Mouse (Mus musculus) telencephalon, adult 2 months (tissue): ENCODE measurements around the gene Borcs5.

Experiments
- DNase-seq: peaks from one replicate; pipeline ENCODE4 v3.0.0-alpha.2; 2011; ENCODE audit warnings: low read depth, low spot score

The Borcs5 gene

DNA sequence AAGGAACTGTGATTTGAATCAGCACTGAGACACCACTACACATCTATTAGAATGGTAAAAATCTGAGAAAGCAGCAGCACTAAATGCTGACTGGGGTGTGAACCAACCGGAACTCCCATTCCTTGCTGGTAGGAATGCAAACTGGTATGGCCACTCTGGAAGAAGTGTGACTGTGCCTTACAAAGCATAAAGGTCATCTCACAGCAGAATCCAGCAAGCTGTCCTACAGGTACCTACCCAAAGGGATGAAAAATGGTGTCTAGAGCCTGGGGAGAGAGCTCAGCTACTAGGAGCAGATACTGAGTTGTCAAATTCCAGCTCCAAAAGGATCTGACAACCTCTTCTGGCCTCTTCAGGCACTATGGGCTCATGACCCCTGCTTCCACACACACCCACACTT, 12.7 kb upstream of the Borcs5 start:
- DNase-seq = no peak

DNA sequence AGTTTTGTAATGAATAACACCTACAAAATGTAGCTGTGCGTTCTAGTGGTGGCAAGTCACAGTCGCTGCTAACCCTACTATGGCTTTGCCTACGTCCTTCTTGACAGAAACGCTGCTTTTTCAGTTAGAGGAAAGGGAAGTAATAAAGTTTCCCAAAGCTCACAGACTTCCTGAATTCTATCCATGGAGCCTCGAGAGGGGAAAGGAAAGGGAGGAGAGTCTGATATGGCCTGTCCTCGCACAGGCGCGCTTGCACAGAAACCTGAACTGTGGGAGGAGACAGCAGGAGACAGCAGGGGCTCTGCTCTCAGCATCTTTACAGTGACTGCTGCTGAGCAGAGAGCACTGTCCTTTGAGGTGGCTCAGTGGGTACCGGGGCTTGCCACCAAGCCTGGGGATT, 8.9 kb upstream of the Borcs5 start:
- DNase-seq = no peak

DNA sequence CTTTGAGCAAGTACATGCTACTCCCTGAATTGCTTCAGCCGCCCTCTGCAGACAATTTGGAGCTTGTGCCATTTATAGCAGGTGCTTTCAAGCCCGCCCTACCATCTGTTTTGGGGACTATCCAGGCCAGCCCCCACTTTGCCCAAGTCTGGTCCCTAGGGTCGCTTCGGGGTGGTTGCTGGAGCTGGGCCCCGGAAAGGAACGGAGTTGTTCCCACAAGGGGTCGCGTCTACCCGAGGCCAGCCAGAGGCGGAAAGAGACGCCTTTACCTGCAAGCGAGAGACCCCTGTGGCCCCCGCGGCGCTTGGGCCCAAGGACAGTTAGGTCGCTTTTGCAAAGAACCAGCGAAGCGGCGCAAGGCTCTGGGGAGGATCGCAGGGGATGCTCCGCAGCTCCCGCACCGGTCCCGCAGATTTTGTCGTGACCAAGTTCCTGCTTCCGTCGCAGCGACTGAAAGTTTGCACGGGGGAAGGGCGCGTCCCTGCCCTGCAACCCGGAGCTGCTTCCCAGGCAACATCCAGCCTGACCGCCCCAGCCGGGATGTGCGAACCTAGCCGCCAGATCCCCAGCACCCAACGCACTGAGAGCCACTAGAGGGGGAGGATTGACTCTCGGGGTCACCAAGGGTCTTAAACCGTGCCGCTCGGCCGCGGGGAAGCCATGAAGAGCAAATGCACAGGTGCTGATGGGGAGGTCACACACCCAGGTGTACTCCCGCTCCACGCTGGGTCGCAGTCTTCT, 7.2 kb upstream of the Borcs5 start, which contains the start of gene Mansc1:
Gene Mansc1, minus strand, starts transcription at position 542 of the 741 bp plus-strand sequence.
- DNase-seq = no peak

DNA sequence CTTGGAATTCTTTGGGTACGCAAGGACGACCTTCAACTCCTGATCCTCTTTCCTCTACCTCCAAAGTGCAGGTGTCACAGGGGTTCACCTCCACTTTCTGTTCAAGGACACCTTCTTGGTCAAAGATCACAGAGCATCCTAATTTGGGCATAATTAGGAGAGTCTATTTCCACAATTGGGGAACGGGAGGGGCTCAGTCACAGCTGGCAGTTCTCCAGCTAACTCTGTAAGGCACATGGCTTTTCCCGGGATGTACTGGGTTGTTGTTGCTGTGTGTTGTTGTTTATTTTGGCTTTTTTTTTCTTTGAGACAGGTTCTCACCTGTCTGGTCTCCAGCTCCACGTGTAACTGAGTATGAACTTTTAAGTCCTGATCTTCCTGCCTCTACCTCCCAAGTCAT, 6.6 kb upstream of the Borcs5 start:
- no peak for DNase-seq

DNA sequence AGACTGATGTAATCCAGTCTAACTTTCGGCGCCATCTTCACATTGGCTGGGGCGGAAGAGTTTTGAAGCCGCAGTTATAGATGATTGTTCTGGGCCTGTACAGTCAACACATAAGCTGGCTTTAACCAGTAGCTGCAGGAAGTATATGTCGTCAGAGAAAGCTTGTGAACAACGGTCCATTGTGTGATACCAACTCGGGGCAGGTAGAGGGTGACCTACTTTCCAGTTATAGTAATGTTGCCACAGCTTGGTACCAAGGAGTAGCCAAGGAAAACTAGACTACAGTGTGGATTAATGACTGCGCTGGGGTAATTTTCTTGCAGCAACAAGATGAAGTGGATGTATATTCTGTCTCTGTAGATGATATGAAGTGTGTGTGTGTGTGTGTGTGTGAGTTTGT, 5.8 kb upstream of the Borcs5 start:
- no peak for DNase-seq

DNA sequence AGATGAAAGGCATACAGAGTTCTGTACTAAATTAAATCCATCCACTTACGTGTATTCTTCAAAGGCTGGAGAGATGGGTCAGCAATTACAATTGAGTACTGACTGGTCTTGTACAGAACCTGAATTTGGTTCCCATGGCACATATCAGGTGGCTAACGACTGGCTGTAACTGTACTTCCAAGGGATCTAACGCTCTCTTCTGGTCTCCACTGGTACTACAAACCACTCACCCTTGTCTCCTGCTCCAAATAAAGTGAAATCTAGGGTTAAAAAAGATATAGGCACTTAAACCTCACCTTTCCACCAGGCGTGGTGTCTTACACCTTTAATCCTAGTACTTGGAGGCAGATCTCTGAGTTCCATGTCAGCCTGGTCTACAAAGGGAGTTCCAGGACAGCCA, 2.8 kb upstream of the Borcs5 start:
- no peak for DNase-seq

DNA sequence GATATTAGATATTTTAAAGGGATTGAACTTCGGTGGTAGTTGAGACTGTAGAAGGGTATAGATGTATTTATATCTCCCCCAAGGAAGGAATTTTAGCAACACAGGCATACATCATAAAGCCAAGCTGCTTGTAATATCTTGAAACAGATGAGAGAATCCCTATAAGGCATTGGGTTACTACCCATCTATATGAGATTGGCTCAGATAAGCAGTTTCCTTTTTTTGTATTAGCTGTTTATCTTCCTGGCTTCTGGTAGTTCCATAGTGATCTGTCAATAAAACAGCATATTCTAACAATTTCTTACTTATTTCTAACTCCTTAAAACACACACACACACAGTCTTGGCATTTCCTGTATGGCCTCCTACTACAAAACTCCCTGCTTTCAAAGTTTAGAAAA, 590 bp downstream of the Borcs5 start:
- no peak for DNase-seq

DNA sequence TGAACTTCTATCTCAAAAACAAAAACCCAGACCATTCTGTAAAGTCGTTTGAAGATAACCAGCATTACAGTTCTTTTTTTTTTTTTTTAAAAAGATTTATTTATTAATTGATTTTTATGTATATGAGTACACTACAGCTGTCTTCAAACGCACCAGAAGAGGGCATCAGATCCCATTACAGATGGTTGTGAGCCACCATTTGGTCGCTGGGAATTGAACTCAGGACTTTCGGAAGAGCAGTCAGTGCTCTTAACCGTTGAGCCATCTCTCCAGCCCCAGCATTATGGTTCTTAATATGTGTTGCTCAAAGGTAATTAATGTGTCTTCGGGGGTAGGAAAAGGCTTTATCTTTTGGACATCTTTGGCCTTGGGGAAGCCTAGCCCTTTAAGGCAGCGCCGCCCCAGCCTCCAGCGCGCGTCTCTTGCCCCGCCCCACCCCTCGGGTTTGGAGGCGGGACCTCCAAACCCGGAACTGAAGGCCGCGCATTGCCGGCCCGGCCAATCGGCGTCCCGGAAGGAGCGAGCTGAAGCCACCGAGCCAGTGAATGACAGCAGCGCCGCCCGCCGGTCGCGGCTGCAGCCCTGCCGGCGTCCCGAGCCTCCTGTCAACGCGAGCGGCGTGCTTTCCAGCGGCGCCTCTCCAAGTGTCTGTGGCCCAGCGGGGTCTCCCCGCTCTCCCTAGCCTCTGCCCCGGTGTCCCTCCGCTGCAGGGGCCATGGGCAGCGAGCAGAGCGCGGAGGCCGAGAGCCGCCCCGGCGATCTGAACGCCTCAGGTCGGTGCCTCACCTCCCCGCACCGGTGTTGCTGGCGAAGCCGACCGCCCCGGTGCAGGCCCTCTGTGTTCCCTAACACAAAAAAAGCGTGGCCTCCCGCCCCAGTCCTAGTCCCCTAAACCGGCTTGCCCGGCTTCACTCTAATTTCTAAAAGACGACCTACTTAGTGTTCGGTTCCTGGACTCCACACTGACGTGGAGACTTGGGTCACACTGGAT, 1.5 kb downstream of the Borcs5 start:
- DNase-seq = peak; percentile 90

DNA sequence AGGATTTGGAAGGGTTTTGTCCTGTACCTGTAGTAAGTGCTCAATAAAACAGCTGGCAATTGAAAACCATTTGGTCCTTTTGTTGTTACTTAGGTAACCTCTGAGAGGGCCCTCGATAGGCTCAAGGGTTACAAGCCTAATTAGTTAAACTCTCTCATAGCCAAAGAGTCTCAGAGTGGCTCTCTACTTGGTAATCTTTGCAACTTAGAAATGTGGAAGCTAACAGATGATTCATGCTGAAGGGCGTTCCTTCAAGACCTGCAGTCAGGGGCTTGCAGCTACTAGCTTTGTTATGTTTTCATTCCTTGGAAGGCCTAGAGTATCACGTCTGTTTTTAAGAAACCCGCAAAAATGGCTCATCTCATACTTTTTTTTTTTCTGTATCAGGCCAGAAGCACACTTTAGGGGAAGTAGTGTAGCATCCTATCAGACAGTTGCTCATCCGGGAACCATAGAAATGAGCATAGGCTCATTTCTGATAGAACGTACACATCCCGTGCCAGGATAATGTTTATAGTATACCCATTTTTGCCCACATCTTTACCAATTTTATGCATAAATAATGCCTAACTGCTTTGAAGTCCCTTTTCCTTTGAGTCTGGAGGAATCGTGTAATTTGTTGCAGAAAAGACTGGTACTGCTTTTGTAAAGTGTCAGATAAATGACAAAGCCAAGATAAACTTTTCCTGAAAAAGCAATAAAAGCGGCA, 2.6 kb downstream of the Borcs5 start:
- DNase-seq = no peak

DNA sequence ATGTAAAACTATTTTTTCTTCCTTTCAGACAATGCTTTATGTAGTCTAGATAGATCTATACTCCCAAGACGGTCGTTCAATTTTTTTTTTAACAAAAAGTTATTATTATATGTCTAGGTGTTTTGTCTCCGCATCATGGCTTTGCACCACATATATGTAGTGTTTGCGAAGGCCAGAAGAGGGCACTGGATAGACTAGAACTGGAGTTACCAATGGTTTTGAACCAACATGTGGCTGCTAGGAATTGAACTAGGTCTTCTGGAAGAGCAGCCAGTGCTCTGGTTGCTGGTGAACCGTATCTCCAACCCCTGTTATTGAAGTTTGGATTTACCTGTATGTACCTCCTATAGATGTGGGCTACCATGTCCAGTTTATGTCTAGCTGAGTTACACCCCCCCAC, 4.0 kb downstream of the Borcs5 start:
- DNase-seq = no peak

DNA sequence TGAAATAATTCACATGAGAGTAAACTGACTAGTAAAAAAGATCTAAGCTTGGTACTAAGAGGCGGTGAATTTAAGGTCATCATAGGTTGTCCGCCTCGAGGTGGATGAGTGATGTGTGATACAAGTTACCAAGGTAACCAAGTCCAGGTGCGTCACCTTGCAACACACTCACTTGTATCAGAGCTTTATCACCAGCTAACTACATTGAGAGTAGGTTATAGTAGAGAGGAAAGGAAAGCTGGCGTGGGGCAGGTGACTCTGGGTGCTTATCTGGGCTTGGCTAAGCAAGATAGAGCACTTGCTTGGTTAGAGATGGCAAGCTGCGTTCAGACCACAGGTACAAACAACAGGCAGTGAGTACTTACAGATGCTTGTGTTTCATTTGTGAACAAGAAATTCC, 7.5 kb downstream of the Borcs5 start:
- DNase-seq = no peak

DNA sequence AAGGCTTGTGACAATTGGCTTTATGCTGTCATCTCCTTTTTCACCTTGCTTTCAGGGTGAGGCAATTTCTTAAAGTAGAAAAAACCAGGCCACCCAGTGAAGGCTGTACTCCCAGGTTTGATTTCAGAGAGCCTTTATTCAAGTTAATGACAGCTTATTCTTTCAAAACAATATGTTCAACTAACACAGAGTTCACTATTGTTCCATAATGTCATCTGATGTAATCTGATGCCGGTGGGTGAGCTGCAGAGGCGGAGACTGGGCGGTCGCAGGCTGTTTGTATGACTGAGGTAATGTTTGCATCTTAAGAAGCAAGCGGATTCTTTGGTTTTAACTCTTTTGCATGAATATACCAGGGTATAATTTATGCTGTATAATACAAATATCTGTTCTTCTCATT, 8.3 kb downstream of the Borcs5 start:
- DNase-seq = peak; percentile 11

DNA sequence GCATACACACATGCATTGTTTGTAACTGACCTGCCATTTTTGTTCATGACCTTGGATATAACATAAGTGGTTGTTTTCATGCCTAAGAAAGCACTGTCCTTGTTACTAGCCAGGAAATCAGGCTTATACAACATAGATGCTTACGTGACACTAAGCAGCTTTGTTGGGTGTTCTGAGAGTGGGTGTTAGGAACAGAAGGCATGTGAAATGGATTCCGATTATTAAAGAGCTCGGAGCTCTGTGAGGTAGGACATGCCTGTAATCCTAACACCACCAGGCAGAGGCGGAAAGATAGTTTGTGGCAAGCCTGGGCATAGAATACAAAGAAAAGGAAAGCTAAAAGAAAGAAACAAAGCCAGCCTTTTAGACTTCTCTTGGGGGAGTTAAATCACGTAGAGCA, 9.0 kb downstream of the Borcs5 start:
- peak; percentile 78 for DNase-seq

DNA sequence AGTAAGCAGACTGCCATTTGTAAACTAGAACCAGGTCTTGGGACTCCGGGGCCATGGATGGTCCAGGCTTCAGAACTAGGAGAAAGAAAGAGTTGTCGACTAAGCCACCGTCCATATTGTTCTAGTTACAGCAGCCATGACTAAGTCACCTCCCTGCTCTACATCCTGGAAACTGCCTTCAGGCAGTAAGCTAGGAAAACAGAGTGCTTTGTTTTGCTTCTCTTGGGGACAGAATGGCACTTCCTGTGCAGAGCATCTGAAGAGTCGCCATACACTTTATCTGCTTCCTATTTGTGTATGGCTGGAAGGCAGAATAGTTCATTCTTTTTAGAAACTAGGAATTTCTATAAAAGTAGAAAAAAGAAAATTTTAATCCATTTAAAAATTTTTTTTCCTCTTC, 17.2 kb downstream of the Borcs5 start:
- DNase-seq = no peak

DNA sequence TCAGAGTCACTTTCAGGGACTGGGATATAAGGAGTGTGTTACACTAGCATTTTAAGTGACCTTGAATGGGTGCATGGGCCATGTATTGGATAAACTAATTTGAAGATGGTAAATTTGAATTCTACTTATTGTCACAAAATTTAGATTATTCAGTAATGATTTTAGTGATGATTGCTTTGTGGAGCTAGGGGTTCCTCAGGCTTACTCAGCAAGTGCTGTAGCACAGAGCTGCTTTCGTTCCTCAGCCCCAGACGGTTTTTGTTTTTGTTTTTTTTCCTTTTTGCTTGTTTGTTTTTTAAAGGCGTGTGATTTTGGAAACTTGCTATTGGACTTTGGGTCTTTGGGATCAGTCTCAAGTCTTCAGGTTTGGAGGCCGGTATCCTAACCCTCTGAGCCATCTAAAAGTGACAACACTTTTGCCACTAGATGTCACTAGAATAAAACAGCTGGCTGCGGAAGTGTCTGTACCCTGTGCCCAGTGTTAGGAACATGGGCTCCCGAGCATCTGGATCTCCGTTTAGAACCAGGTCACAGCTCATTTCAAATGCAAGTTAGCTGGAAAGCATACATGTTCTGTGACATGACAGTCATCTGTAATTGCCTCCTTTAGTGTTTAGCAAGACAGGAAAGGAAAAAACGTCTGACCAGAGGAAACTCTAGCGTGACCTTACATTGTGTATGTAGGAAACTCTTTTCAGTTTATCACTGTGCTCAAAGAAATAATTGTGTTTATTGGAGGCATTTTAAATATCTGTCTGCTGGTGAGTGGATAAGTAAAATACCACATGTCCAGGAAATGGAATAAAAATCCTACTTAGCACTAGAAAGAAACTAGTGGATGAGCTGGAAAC, 20.0 kb downstream of the Borcs5 start:
- no peak for DNase-seq

DNA sequence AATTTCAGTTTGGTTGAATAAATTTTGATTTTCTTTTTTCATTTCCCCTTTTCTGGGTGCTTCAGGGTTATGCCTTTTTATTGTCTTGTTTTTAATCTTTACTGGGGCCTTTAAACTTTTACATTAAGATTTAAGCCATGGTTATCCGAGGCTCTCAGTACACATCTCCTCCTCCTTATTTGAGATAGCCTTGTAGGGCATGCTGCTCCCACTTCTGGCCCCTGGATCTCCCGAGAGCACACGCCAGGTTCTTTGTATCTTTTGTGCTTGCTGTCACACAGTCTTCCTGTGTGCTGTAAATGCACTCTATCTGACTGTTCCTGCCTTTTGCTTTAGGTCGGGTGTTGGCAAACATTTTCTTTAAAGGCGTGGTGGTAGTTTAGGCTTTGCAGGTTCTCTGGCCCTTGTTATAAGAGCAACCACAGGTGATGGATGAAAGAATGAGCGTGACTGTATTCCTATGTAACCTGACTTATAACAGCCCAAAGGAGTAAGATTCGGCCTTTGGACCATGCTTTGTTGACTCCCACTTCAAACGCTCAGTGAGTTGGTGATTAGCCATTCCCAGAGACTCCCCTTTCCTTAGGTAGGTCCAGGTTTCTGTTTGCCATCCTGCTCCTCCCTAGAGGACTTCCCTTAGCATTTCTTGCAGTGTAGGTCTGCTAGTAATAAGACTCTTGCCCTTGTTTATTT, 21.6 kb downstream of the Borcs5 start:
- no peak for DNase-seq

DNA sequence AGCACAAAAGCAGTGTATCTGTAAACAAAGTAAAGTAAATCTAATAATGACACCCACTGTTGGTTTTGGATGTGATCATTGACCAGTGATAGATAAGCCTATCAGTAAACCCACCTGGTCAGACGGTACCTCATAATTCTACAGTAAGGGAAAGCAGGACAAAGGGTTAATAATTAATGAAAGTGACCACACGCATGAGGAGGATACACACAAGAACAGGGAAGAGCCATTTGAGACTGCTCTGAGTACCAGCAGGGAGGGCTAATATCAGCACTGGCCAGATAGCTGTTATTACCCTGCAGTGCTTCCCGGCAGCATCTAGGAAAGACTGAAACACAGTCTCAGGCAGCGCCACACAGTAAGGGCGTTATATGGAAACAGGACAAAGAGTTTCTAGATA, 25.3 kb downstream of the Borcs5 start:
- no peak for DNase-seq

DNA sequence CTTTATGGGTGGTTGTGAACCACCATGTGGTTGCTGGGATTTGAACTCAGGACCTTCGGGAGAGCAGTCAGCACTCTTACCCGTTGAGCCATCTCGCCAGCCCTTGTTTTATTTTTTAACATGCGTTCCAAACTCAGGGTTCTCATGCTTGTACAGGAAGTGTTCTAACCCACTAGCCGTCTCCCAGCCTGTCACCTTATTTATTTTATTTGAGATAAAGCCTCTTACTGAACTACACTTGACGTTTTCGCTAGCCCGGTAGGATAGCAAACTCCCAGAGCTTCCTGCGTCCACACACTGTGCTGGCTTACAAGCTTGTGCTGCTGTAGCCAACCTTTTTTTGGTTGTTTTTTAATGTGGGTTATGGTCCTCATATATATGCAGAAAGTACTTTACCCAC, 26.5 kb downstream of the Borcs5 start:
- no peak for DNase-seq

DNA sequence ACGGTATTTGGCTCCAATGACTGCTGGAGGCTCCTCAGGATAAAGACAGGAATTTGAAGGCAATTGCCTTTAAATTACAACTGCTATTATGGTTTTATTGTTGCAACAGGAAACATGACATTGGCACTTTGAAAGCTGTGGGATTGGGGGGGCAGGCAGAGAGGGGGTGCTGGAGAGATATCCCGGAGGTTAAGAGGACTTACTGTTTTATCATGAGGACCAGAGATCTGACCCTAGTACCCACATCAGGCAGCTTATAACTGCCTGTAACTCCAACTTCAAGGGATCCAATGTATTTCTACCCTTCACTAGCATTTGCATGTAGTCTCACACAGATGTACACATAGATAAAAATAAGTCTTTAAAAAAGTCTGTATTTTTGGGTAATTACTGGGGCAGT, 29.2 kb downstream of the Borcs5 start:
- no peak for DNase-seq

DNA sequence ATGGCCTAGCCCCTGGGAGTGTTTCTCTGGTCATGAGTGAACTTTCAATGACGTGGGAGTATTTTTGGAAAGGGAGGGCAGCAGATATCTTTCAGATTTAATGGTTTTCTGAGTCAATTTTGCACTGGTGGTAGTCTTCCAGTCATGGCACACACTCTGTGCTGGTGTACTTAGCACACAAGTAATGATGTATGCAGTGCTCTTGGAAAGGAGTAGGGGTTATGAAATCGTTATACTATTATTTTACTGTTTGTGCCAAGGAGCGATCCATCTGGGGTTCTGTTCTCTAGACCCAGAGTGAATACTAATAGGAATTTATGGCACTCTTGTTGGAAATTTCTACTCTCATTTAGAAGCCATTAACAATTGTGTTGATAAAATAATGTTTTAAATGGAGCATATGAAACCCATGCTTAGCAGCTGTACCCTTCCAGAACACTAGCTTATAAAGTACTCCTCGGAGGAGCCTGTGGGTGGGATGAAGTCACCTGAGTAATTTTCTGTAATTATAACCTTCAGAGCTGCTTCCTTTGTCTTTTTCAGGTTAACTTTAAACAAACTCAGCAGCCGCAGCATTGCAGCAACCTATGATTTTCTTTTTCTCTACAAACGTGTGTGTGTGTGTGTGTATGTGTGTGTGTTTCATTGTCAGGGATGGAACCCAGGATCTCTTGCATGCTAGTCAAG, 30.0 kb downstream of the Borcs5 start:
- peak; percentile 50 for DNase-seq
